Mouse (Mus musculus): ENCODE data around the gene Ltbr. TPM values are rescaled to one million over a fixed set of nuclear protein-coding genes. Genes with fewer than 3 reads are reported as not detected.

Ltbr gene
- polyA plus RNA-seq, 1 experiment from 2014 or later, result 78.6 TPM

DNA sequence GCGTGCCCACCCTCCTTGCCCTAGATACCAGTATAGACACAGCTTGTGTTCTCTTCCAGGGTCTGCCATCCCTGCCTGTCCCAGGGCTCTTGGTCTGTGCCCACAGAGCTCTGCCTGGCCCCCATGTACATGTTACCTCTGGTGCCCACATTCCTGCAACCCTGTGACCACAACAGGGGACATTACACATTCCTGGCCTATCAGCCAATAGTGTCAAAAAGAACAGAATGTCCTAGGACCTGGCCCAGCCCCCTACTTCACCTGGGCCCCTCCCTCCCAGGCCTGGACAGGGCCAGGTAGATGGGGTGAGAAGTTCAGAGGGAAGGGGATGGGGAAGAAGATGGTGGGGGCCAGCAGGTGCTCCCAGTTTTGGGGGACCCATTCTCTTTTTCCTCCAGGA is 6.6 kb upstream of the Ltbr start, which contains the start of gene Scnn1a:
Scnn1a (plus strand) TSS at position 337 of the 400 bp plus-strand sequence.
- Histone ChIP-seq H3K4me1 (replicated peaks) (peaks cover 8% of the 10 kb centered on the region; the same call in 1 of the 2 replicates), H3K4me3 (replicated peaks) (no peak within 1 kb of the TSS), H3K36me3 (no peaks in the 10 kb centered on the region), H3K4me2 (replicated peaks) (0 out of 2 replicates have a peak within 1 kb of the TSS, but pooled peaks have one; percentile 16), H3K27ac (0 out of 2 replicates have a peak within 1 kb of the TSS, but pooled peaks have one; percentile 6), H3K9ac (no peak within 1 kb of the TSS), H3K9me3 (no peaks in the 10 kb centered on the region), H3K27me3 (replicated peaks) (peaks cover 20% of the 10 kb centered on the region)
- WGBS, result 87% methylated on average over 1 of the region's 1 CpGs
- ATAC-seq, result no peak

DNA sequence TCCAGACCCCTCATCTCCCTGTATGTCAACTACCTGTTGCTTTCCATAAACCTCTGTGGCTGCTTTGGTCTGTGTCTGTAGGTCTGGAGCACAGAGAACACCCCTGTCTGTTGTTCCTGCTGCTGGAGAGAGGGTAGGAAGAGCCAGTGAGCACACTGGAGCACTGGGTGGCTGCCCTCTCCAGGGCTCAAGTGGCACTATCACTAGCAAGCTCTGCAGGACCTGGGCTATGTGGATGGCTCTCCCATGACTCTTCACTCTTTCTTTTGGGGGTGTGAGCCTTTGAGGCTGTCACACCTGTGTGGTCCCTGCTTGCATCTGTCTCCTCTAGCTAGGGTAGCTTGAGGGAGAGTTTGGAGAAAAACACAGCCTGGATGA is 6.2 kb upstream of the Ltbr start:
- no peak overlapping the region for H3K27ac ChIP-seq
- no peak for ATAC-seq
- H3K9ac ChIP-seq, result no peak overlapping the region
- peaks cover 20% of the 10 kb centered on the region for H3K27me3 ChIP-seq (replicated peaks)
- no peak overlapping the region for H3K4me3 ChIP-seq (replicated peaks)
- H3K4me1 ChIP-seq (replicated peaks), result peaks cover 8% of the 10 kb centered on the region; the same call in 1 of the 2 replicates
- H3K9me3 ChIP-seq, result no peaks in the 10 kb centered on the region
- no peaks in the 10 kb centered on the region for H3K36me3 ChIP-seq
- no peak overlapping the region for H3K4me2 ChIP-seq (replicated peaks)

DNA sequence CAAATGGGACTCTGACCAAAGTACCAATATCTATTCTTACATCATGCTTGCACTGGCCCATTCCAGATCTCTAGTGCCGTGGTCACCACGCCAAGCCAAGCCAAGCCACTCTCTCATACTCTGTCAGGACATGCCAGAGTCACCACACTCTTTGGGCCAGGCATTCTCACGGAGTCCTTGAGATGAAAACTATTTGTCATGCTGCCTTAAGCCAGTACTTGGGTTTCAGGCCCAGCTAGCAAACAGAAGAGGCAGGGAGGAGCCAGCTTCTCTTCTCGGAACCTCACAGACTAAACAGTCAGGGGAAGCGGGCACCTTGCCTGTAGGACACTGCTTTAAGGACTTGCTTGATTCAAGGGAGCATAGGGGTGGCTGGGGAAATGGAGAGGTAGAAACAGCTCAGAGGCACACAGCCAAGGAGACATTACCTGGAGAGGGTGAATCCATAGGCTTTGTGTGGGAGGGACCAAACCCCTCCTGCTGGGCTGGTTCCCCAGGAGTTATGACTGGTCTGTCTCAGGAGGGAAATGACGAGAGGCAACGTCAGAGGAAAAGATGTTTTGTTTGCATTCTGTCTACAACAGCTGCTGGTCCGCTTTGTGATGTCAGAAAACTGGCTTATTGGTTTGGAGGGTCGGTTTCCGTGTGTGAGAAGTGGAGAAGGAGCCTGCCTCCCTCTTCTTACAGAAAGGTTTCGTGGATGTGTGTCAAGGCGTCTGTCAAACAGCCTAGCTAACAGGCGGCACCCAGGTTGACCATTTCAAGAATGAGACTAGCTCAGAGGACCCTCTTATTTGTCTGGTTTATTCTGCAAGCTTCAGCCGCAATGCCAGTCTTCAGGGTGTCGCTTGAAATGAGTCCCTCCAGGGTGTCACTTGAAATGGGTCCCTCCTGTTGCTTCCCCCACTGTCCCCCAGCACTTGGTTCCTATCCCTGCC is 5.6 kb upstream of the Ltbr start:
- Histone ChIP-seq H3K9ac (no peak overlapping the region), H3K27ac (0 out of 2 replicates have a peak overlapping the region, but pooled peaks have one; percentile 6), H3K9me3 (no peaks in the 10 kb centered on the region), H3K4me2 (replicated peaks) (no peak overlapping the region), H3K4me3 (replicated peaks) (no peak overlapping the region), H3K27me3 (replicated peaks) (peaks cover 20% of the 10 kb centered on the region), H3K36me3 (no peaks in the 10 kb centered on the region), H3K4me1 (replicated peaks) (peaks cover 10% of the 10 kb centered on the region)
- no peak for ATAC-seq
- 61% methylated on average over 15 of the region's 15 CpGs for WGBS

DNA sequence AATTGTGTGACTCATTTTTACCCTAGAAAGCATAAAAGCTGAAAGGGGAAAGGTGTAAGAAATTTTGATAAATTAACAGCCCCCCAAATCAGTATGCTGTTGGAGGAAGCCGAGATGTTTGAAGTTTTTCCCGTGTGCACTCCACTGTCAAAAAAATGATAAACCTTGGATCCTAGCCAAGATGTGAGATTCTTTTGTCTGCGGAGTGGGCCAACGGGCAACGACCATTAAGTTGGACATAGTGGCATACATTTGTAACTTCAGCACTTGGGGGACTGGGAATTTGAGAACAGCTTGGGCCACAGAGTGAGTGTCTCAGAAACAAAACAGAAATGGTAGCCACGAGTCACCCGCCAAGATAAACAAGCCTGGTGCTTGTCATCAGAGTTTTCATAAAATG is 3.4 kb upstream of the Ltbr start:
- H3K4me1 ChIP-seq (replicated peaks), result peaks cover 23% of the 10 kb centered on the region
- no peaks in the 10 kb centered on the region for H3K9me3 ChIP-seq
- H3K27ac ChIP-seq, result no peak overlapping the region
- H3K36me3 ChIP-seq, result no peaks in the 10 kb centered on the region
- no peak overlapping the region for H3K4me2 ChIP-seq (replicated peaks)
- 47% methylated on average over 7 of the region's 7 CpGs for WGBS
- no peak overlapping the region for H3K4me3 ChIP-seq (replicated peaks)
- no peak overlapping the region for H3K9ac ChIP-seq
- H3K27me3 ChIP-seq (replicated peaks), result peaks cover 16% of the 10 kb centered on the region
- ATAC-seq, result no peak

DNA sequence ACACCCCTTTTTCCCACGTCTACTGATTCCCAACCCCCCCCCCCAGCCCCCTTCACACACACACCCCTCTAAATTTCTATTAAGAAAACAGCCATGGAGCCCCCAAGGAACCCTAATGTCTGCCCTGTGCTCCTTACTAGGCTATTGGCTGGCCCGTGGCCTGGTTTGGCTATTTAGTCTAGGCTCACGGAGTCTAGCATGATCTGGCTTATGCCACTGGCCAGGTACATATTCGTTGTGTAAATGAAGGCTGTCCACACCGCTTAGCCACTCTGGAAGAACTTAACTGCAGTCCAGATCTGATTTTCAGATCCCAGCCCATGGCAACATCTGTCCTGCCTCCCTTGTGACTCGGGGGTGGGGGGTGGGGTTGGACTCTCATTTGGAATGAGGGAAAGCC is 1.1 kb upstream of the Ltbr start:
- ATAC-seq, result no peak
- Histone ChIP-seq H3K4me2 (replicated peaks) (peak overlapping the region; percentile 68; the same call in 1 of the 2 replicates), H3K9ac (no peak overlapping the region), H3K27me3 (replicated peaks) (no peaks in the 10 kb centered on the region), H3K9me3 (no peaks in the 10 kb centered on the region), H3K27ac (no peak overlapping the region), H3K4me1 (replicated peaks) (peaks cover 21% of the 10 kb centered on the region), H3K36me3 (no peaks in the 10 kb centered on the region), H3K4me3 (replicated peaks) (no peak overlapping the region)
- WGBS, result 78% methylated on average over 6 of the region's 6 CpGs

DNA sequence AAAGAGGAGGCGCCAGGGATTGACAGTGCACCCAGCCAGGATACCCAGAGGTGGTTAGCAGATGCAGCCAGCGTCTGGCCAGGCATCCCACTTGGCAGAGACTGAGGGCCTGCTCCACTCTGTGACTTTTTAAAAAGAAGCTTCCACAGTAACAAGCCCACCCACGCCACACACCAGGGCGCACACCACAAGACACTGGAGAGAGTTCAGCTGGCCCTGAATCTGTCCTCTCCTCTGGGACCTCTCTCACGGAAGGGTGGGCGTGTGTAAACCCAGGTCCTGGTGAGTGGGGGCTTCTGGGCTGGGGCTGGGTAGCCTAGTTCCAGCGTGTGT is 512 bp upstream of the Ltbr start:
- 49% methylated on average over 7 of the region's 7 CpGs for WGBS
- no peak; the same call in 1 of the 2 replicates for ATAC-seq
- Histone ChIP-seq H3K4me3 (replicated peaks) (peak overlapping the region; percentile 62), H3K9me3 (no peaks in the 10 kb centered on the region), H3K27me3 (replicated peaks) (no peaks in the 10 kb centered on the region), H3K4me2 (replicated peaks) (peak overlapping the region; percentile 68), H3K9ac (peak overlapping the region; percentile 76), H3K4me1 (replicated peaks) (peaks cover 24% of the 10 kb centered on the region), H3K27ac (peak overlapping the region; percentile 65), H3K36me3 (no peaks in the 10 kb centered on the region)

DNA sequence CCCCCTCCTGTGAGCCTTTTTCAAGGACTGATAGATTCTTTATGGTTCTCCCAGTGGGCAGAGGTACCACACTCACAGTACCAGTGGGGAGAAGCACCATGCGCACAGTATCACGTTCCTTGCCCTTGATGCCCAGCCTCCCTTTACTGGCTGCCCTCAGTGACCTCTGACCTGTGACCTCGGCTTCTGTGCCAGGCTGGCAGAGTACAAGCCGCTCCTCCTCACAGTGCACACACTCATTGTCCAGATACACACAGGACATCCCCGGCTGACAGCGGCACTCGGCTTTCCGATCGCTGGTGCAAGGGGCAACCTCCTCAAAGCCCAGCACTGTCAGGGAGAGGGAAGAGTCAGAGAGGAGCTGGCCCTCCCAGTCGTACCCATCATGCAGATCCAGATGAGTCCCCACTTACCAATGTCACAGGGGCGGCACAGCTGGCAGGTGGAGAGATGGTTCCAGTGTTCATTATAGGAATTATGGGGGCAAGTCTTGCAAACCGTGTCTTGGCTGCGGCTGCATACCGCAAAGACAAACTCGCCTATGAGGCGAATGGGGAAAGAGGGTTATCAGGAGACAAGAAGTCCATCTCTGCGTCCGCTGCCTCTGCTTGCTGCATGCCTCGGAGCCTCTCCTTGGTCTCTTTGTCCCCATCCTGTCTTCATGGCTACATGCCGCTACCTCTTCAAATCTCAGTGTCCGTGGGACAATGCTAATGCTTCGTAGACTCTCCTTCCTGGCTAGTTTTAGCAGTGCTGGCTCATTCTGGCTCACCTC is 917 bp downstream of the Ltbr start:
- Histone ChIP-seq H3K27ac (peak overlapping the region; percentile 65), H3K9me3 (no peaks in the 10 kb centered on the region), H3K36me3 (peaks cover 4% of the 10 kb centered on the region; the same call in 1 of the 2 replicates), H3K4me3 (replicated peaks) (peak overlapping the region; percentile 62), H3K27me3 (replicated peaks) (no peaks in the 10 kb centered on the region), H3K4me1 (replicated peaks) (peaks cover 25% of the 10 kb centered on the region), H3K4me2 (replicated peaks) (peak overlapping the region; percentile 68), H3K9ac (peak overlapping the region; percentile 76)
- no peak for ATAC-seq
- WGBS, result 46% methylated on average over 22 of the region's 22 CpGs

DNA sequence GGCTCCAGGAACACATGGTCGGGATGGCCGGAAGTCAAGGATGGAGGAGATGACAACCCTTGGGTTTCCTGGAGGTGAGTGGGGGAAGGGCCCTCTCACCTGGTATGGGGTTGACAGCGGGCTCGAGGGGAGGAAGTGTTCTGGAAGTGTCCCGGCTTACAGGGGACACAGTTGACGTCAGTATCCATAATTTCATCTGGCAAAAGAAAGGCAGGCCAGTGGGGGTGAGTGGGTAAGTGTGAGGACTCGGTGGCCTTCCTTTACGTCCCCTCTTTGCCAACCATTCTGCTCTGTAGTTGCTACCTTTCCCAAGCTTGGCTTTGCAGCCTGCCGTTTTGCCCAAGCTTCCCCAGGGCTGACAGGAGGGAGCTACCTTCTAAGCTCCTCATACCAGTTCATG is 1.5 kb downstream of the Ltbr start:
- Histone ChIP-seq H3K4me2 (replicated peaks) (peak overlapping the region; percentile 68), H3K4me3 (replicated peaks) (peak overlapping the region; percentile 62), H3K36me3 (peaks cover 6% of the 10 kb centered on the region), H3K9ac (peak overlapping the region; percentile 76), H3K27me3 (replicated peaks) (no peaks in the 10 kb centered on the region), H3K4me1 (replicated peaks) (peaks cover 25% of the 10 kb centered on the region), H3K9me3 (no peaks in the 10 kb centered on the region), H3K27ac (no peak overlapping the region)
- WGBS, result 74% methylated on average over 9 of the region's 9 CpGs
- ATAC-seq, result no peak

DNA sequence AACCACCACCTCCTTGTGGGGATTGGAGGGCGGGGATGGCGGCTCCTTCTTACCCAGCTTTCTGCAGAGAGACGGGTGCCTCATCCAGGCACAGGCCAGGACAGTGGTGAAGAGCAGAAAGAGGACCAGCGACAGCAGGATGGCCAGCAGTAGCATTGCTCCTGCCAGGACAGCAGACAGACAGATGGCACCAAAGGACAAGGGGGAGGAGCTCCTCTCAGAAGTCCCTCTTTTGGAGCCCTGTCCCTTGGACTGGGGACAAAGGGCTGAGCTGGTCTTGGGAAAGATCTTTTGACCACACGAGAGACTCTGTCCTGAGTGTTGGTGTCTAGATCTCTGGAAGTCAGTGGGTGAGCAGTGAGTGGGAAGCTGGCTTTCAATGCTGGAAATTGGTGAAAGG is 4.3 kb downstream of the Ltbr start:
- no peaks in the 10 kb centered on the region for H3K27me3 ChIP-seq (replicated peaks)
- 52% methylated on average over 5 of the region's 5 CpGs for WGBS
- H3K9me3 ChIP-seq, result no peaks in the 10 kb centered on the region
- H3K4me2 ChIP-seq (replicated peaks), result no peak overlapping the region
- no peak overlapping the region for H3K9ac ChIP-seq
- no peak overlapping the region for H3K27ac ChIP-seq
- no peak overlapping the region for H3K4me3 ChIP-seq (replicated peaks)
- peaks cover 23% of the 10 kb centered on the region for H3K4me1 ChIP-seq (replicated peaks)
- ATAC-seq, result no peak
- peaks cover 17% of the 10 kb centered on the region for H3K36me3 ChIP-seq

DNA sequence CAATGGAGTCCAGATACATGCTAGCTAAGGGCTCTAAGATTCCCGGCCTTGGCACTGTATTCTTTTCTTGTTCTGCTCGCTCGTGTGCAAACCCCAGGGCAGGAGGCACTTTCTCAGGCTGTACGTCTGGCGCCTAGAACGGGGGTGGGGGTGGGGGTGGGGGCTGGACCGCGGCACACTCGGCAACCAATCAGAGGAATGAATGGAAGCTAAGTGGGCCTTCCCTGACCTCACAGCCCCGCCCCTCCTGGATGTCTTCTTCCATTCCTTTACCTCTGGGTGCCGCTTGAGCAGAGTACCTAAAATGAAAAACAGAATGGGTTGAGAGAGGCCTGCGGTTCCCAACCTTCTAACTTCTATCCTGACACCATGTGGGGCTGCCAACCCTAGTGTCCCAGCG is 4.8 kb downstream of the Ltbr start:
- no peaks in the 10 kb centered on the region for H3K9me3 ChIP-seq
- peaks cover 19% of the 10 kb centered on the region for H3K4me1 ChIP-seq (replicated peaks)
- H3K27ac ChIP-seq, result no peak overlapping the region; the same call in 1 of the 2 replicates
- H3K27me3 ChIP-seq (replicated peaks), result no peaks in the 10 kb centered on the region
- no peak overlapping the region for H3K4me3 ChIP-seq (replicated peaks)
- H3K36me3 ChIP-seq, result peaks cover 17% of the 10 kb centered on the region
- no peak for ATAC-seq
- H3K9ac ChIP-seq, result no peak overlapping the region
- WGBS, result 24% methylated on average over 13 of the region's 13 CpGs
- H3K4me2 ChIP-seq (replicated peaks), result no peak overlapping the region

DNA sequence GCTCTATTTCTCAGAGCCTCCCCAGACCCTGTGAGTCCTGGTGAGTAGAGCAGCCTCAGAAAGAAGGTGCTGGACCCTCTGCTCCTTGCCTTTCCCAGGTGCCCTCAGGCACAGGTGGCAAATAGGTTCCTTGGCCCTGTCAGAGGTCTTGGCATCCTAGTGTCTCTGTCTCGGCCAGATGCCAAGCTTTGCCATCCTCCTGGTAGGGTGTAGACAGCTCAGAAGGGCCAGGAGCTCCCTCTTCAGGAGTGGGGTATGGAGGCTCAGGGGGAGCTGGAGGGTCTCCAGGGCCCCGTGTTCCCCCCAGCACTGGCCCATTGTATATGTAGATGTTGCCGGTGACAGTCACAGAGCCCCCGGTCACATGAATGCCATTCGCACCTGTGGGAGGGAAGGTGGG is 6.6 kb downstream of the Ltbr start:
- Histone ChIP-seq H3K4me3 (replicated peaks) (no peak overlapping the region), H3K36me3 (peaks cover 17% of the 10 kb centered on the region), H3K4me2 (replicated peaks) (no peak overlapping the region), H3K9me3 (no peaks in the 10 kb centered on the region), H3K27ac (no peak overlapping the region), H3K27me3 (replicated peaks) (no peaks in the 10 kb centered on the region), H3K4me1 (replicated peaks) (peaks cover 12% of the 10 kb centered on the region), H3K9ac (no peak overlapping the region)
- no peak for ATAC-seq
- WGBS, result 92% methylated on average over 5 of the region's 5 CpGs

DNA sequence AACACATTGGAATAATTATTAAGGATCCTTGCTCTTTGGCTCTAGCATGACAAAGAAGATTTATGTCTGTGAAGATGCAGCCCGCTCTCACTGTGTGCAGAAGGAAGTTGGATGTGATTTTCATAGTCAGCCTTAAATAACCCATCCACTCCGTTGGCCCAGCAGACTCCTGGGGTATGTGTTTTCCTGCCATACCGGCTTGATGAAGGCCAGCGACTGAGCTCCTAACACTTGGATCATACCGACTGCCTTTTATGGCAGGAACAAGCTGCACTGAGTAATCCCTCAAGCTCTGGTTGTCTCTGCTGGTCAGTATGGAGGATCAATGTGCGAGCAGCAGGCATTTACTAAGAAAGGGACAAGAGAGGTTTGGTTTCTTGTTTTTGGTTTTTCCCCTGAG is 8.2 kb downstream of the Ltbr start:
- Histone ChIP-seq H3K27me3 (replicated peaks) (no peaks in the 10 kb centered on the region), H3K4me2 (replicated peaks) (no peak overlapping the region), H3K9me3 (no peaks in the 10 kb centered on the region), H3K36me3 (peaks cover 17% of the 10 kb centered on the region), H3K9ac (no peak overlapping the region), H3K27ac (0 out of 2 replicates have a peak overlapping the region, but pooled peaks have one; percentile 5), H3K4me3 (replicated peaks) (no peak overlapping the region), H3K4me1 (replicated peaks) (peaks cover 9% of the 10 kb centered on the region; the same call in 1 of the 2 replicates)
- ATAC-seq, result peak; percentile 24; the same call in 1 of the 2 replicates
- WGBS, result 62% methylated on average over 6 of the region's 6 CpGs

Measured in intestine, embryonic 15.5 days (tissue).